Comparison of ENCODE assay signal across 29 mouse cellular contexts in the genomic region with DNA sequence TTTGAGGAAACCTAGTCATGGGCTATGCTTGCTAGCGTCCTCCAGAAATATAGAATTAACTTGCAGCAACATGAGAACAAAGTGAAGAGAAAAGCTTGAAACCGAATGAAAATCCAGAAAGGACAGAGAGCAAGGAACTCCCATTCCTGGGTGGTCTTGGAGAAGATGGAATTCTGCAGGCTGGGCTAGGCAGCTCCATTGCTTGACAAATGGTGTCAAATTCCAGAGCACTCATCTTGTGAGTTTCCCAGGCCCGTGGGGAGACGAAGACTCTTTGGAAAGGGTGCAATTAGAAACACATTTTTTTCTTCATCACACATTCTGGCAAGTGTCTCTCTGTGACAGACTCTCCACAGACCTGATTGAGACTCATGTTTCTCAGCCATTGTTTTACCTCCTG.
DNase-seq lines count a peak whose midpoint lies in the region; ATAC-seq and TF ChIP-seq lines count a peak whose summit lies in the region.
"Had no signal": no experiment of that assay in that cellular context is flagged by ENCODE, and none has a peak within 500 bp of the region (broad histone marks: within the 10 kb centered on the region; RNA-seq: fewer than 3 reads in every experiment).

No protein-coding gene starts in this region.

- H3K4me3 ChIP-seq in intestine, embryonic 14.5 days (ENCODE audit: low read depth, low read length): no peak overlapping the region
- no peak overlapping the region for H3K4me3 ChIP-seq in intestine, postnatal 0 days (ENCODE audit: low read depth, low read length)
- no peak overlapping the region for H3K4me3 ChIP-seq in stomach, embryonic 14.5 days (ENCODE audit: low read depth, low read length)
- H3K4me3 ChIP-seq in stomach, postnatal 0 days (ENCODE audit: low read depth, low read length): no peak overlapping the region
- H3K4me3 ChIP-seq in intestine, embryonic 15.5 days (replicated peaks): no peak overlapping the region
- no peak overlapping the region for H3K4me3 ChIP-seq in gastrocnemius, adult 2 months
- H3K4me3 ChIP-seq: embryonic facial prominence, embryonic 13.5 days; erythroblast, embryonic 14.5 days; forebrain, embryonic 12.5 days; heart, embryonic 15.5 days; hindbrain, embryonic 13.5 days; limb, embryonic 12.5 days; liver, embryonic 15.5 days; lung, embryonic 15.5 days had no signal

- no peaks in the 10 kb centered on the region for H3K27me3 ChIP-seq in intestine, embryonic 14.5 days (replicated peaks; ENCODE audit: control insufficient read depth, insufficient read depth, low read length)
- H3K27me3 ChIP-seq in intestine, postnatal 0 days (replicated peaks; ENCODE audit: control insufficient read depth, insufficient read depth, low read length): no peaks in the 10 kb centered on the region
- H3K27me3 ChIP-seq in stomach, embryonic 14.5 days (ENCODE audit: control insufficient read depth, insufficient read depth, low read length): no peaks in the 10 kb centered on the region
- no peaks in the 10 kb centered on the region for H3K27me3 ChIP-seq in stomach, postnatal 0 days (ENCODE audit: control insufficient read depth, insufficient read depth, low read length)
- no peaks in the 10 kb centered on the region for H3K27me3 ChIP-seq in intestine, embryonic 15.5 days (replicated peaks)
- H3K27me3 ChIP-seq: embryonic facial prominence, embryonic 13.5 days; forebrain, embryonic 12.5 days; heart, embryonic 15.5 days; hindbrain, embryonic 13.5 days; limb, embryonic 12.5 days; liver, embryonic 15.5 days; lung, embryonic 15.5 days had no signal

- H3K4me2 ChIP-seq in intestine, embryonic 14.5 days (ENCODE audit: low read length): no peak overlapping the region
- no peak overlapping the region for H3K4me2 ChIP-seq in intestine, postnatal 0 days (replicated peaks; ENCODE audit: low read depth)
- H3K4me2 ChIP-seq in stomach, embryonic 14.5 days (replicated peaks; ENCODE audit: low read depth, low read length): no peak overlapping the region
- H3K4me2 ChIP-seq in stomach, postnatal 0 days (replicated peaks; ENCODE audit: low read depth): no peak overlapping the region
- H3K4me2 ChIP-seq in intestine, embryonic 15.5 days (replicated peaks): no peak overlapping the region
- H3K4me2 ChIP-seq: embryonic facial prominence, embryonic 13.5 days; forebrain, embryonic 12.5 days; heart, embryonic 15.5 days; hindbrain, embryonic 13.5 days; limb, embryonic 12.5 days; liver, embryonic 15.5 days; lung, embryonic 15.5 days; midbrain, embryonic 11.5 days had no signal

- H3K36me3 ChIP-seq in intestine, embryonic 14.5 days (ENCODE audit: control insufficient read depth, insufficient read depth, low read length): no peaks in the 10 kb centered on the region
- no peaks in the 10 kb centered on the region for H3K36me3 ChIP-seq in intestine, postnatal 0 days (ENCODE audit: control insufficient read depth, insufficient read depth)
- H3K36me3 ChIP-seq in stomach, embryonic 14.5 days (ENCODE audit: control insufficient read depth, insufficient read depth, low read length): no peaks in the 10 kb centered on the region
- H3K36me3 ChIP-seq in stomach, postnatal 0 days (ENCODE audit: control insufficient read depth, insufficient read depth, low read length): no peaks in the 10 kb centered on the region
- no peaks in the 10 kb centered on the region for H3K36me3 ChIP-seq in intestine, embryonic 15.5 days
- H3K36me3 ChIP-seq: embryonic facial prominence, embryonic 13.5 days; forebrain, embryonic 12.5 days; heart, embryonic 15.5 days; limb, embryonic 12.5 days; liver, embryonic 15.5 days; lung, embryonic 15.5 days had no signal

- H3K27ac ChIP-seq in intestine, embryonic 14.5 days (ENCODE audit: low read depth): peak overlapping the region; percentile 34
- H3K27ac ChIP-seq in intestine, postnatal 0 days (ENCODE audit: low read depth, low read length): no peak overlapping the region
- H3K27ac ChIP-seq in stomach, embryonic 14.5 days (ENCODE audit: low read length): peak overlapping the region; percentile 41; the same call in 1 of the 2 replicates
- no peak overlapping the region for H3K27ac ChIP-seq in stomach, postnatal 0 days (replicated peaks)
- 0 out of 2 replicates have a peak overlapping the region, but pooled peaks have one; percentile 13 for H3K27ac ChIP-seq in intestine, embryonic 15.5 days
- H3K27ac ChIP-seq in gastrocnemius, adult 2 months: no peak overlapping the region
- H3K27ac ChIP-seq: embryonic facial prominence, embryonic 13.5 days; forebrain, embryonic 12.5 days; heart, embryonic 15.5 days; hindbrain, embryonic 13.5 days; limb, embryonic 12.5 days; liver, embryonic 15.5 days; lung, embryonic 15.5 days had no signal

- ATAC-seq in intestine, embryonic 14.5 days (replicated peaks; ENCODE audit: low FRiP score, low TSS enrichment, low read depth): 0 out of 2 replicates have a peak, but pooled peaks have one; percentile 36
- no peak for ATAC-seq in intestine, postnatal 0 days
- ATAC-seq in stomach, embryonic 14.5 days (ENCODE audit: insufficient number of reproducible peaks, insufficient read depth, low FRiP score, low read depth): peak; percentile 46; the same call in 1 of the 2 replicates
- ATAC-seq in stomach, postnatal 0 days (ENCODE audit: low FRiP score, low TSS enrichment): no peak
- ATAC-seq in intestine, embryonic 15.5 days: peak; percentile 51
- ATAC-seq: forebrain, postnatal 0 days; midbrain, embryonic 16.5 days had no signal

- intact Hi-C loops in gastrocnemius, adult 2 months (cut with DNase I): loop anchor here (2.0 kb wide), 1 partner anchor 53 kb away; no protein-coding TSS in a partner anchor

- H3K9ac ChIP-seq in intestine, embryonic 14.5 days (ENCODE audit: low read length): no peak overlapping the region
- no peak overlapping the region for H3K9ac ChIP-seq in intestine, postnatal 0 days (ENCODE audit: low read depth, low read length)
- no peak overlapping the region for H3K9ac ChIP-seq in stomach, embryonic 14.5 days (replicated peaks; ENCODE audit: low read depth, low read length)
- no peak overlapping the region for H3K9ac ChIP-seq in stomach, postnatal 0 days (ENCODE audit: low read length)
- H3K9ac ChIP-seq in intestine, embryonic 15.5 days: no peak overlapping the region
- H3K9ac ChIP-seq: embryonic facial prominence, embryonic 13.5 days; forebrain, embryonic 12.5 days; forebrain, postnatal 0 days; heart, embryonic 15.5 days; hindbrain, embryonic 13.5 days; limb, embryonic 12.5 days; liver, embryonic 15.5 days; lung, embryonic 15.5 days had no signal

- no peaks in the 10 kb centered on the region for H3K4me1 ChIP-seq in intestine, embryonic 14.5 days (replicated peaks; ENCODE audit: control insufficient read depth, insufficient read depth, low read length)
- no peaks in the 10 kb centered on the region for H3K4me1 ChIP-seq in intestine, postnatal 0 days (replicated peaks; ENCODE audit: control insufficient read depth, insufficient read depth, low read length)
- peaks cover 4% of the 10 kb centered on the region; the same call in 1 of the 2 replicates for H3K4me1 ChIP-seq in stomach, embryonic 14.5 days (ENCODE audit: control insufficient read depth, insufficient read depth, low read length)
- no peaks in the 10 kb centered on the region for H3K4me1 ChIP-seq in stomach, postnatal 0 days (replicated peaks; ENCODE audit: control insufficient read depth, insufficient read depth)
- no peaks in the 10 kb centered on the region for H3K4me1 ChIP-seq in intestine, embryonic 15.5 days (replicated peaks)
- H3K4me1 ChIP-seq: embryonic facial prominence, embryonic 13.5 days; hindbrain, embryonic 13.5 days; limb, embryonic 12.5 days; liver, embryonic 15.5 days; lung, embryonic 15.5 days had no signal

- WGBS in intestine, embryonic 14.5 days: 13% methylated on average over 4 of the region's 4 CpGs
- 36% methylated on average over 4 of the region's 4 CpGs for WGBS in intestine, postnatal 0 days
- 19% methylated on average over 4 of the region's 4 CpGs for WGBS in stomach, embryonic 14.5 days
- whole genome bisulfite sequencing in stomach, postnatal 0 days: 13% methylated on average over 4 of the region's 4 CpGs
- 12% methylated on average over 4 of the region's 4 CpGs for WGBS in intestine, embryonic 15.5 days

- no peak for TF ChIP-seq EP300 in stomach, postnatal 0 days (optimal IDR thresholded peaks at IDR 0.05)

- DNase-seq in intestine, embryonic 14.5 days (ENCODE audit: low spot score): no peak
- no peak for DNase-seq in stomach, postnatal 0 days (ENCODE audit: low spot score)
- peak; percentile 14 for DNase-seq in yolk sac, embryonic 10.5 days (ENCODE audit: low spot score)
- DNase-seq in gastrocnemius, adult 2 months: no peak
- DNase-seq in spleen, postnatal 14 days (ENCODE audit: low spot score in 2 of 2): no peak
- DNase-seq: adrenal gland, postnatal 14 days; cerebellum, adult 11-12 months; cerebellum, adult 9-11 months; forebrain, postnatal 0 days; gastrocnemius, postnatal 10 days; heart, postnatal 4 days; kidney, adult 9 months; kidney, postnatal 14 days; right cerebral cortex, postnatal 4 days; thymus, adult 18-20 months; thymus, postnatal 36 days had no signal

- no peaks in the 10 kb centered on the region for H3K9me3 ChIP-seq in intestine, embryonic 14.5 days (ENCODE audit: control insufficient read depth, low read length)
- H3K9me3 ChIP-seq in intestine, postnatal 0 days (ENCODE audit: control insufficient read depth): no peaks in the 10 kb centered on the region
- no peaks in the 10 kb centered on the region for H3K9me3 ChIP-seq in stomach, embryonic 14.5 days (ENCODE audit: control insufficient read depth, low read depth, low read length)
- no peaks in the 10 kb centered on the region for H3K9me3 ChIP-seq in stomach, postnatal 0 days (ENCODE audit: control insufficient read depth, low read length)
- no peaks in the 10 kb centered on the region for H3K9me3 ChIP-seq in intestine, embryonic 15.5 days
- H3K9me3 ChIP-seq: embryonic facial prominence, embryonic 13.5 days; forebrain, embryonic 12.5 days; heart, embryonic 15.5 days; hindbrain, embryonic 13.5 days; limb, embryonic 12.5 days; liver, embryonic 15.5 days; lung, embryonic 15.5 days had no signal

- TF ChIP-seq CTCF in intestine, postnatal 0 days (IDR thresholded peaks at IDR 0.05; ENCODE audit: low read depth): no peak
- TF ChIP-seq CTCF in stomach, postnatal 0 days (IDR thresholded peaks at IDR 0.05; ENCODE audit: low read depth): no peak
- no peak for TF ChIP-seq CTCF in gastrocnemius, adult 2 months (IDR thresholded peaks at IDR 0.05)

Comparison
In these comparisons a context has a peak if more than half of its experiments do, and no peak if none do; other contexts are left out.
1. ATAC-seq: peak in intestine, embryonic 14.5 days (single experiment), stomach, embryonic 14.5 days (single experiment) and intestine, embryonic 15.5 days (single experiment); none in intestine, postnatal 0 days (single experiment) and stomach, postnatal 0 days (single experiment).
2. H3K27ac ChIP-seq: peak in intestine, embryonic 14.5 days (single experiment), stomach, embryonic 14.5 days (single experiment) and intestine, embryonic 15.5 days (single experiment); none in intestine, postnatal 0 days (single experiment), stomach, postnatal 0 days (single experiment) and gastrocnemius, adult 2 months (single experiment).